10 mouse cellular contexts compared by ENCODE assay signal in genomic region chr8:88666435-88666834, GRCm38 (mm10). TPM values are rescaled to one million over a fixed set of nuclear protein-coding genes. Genes with fewer than 3 reads are reported as not detected.
DNase-seq lines count a peak whose midpoint lies in the region; ATAC-seq lines count a peak whose summit lies in the region.
"Had no signal": no experiment of that assay in that cellular context is flagged by ENCODE, and none has a peak within 500 bp of the region (broad histone marks: within the 10 kb centered on the region; RNA-seq: fewer than 3 reads in every experiment).

No protein-coding gene starts in this region.

- H3K4me3 ChIP-seq in intestine, embryonic 16.5 days (ENCODE audit: low read length): no peak overlapping the region
- no peak overlapping the region for H3K4me3 ChIP-seq in intestine, embryonic 15.5 days (replicated peaks)
- H3K4me3 ChIP-seq: forebrain, embryonic 15.5 days had no signal

- peak; percentile 52 for ATAC-seq in intestine, embryonic 16.5 days
- ATAC-seq in intestine, embryonic 15.5 days: no peak
- peak; percentile 38 to 52 for ATAC-seq in hematopoietic stem cell, adult 5-6 weeks (replicated peaks in 1 of 2; ENCODE audit: insufficient read depth in 1 of 2, low FRiP score in 2 of 2, low TSS enrichment in 1 of 2, low read depth in 1 of 2, poor library complexity in 2 of 2, severe bottlenecking in 2 of 2)
- peak; percentile 29 for ATAC-seq in monocyte, adult 5-6 weeks (replicated peaks; ENCODE audit: insufficient number of reproducible peaks, low FRiP score, low TSS enrichment, poor library complexity, severe bottlenecking)
- ATAC-seq: forebrain, embryonic 15.5 days had no signal

- no peaks in the 10 kb centered on the region for H3K36me3 ChIP-seq in intestine, embryonic 16.5 days (ENCODE audit: control insufficient read depth, insufficient read depth, low read length)
- H3K36me3 ChIP-seq in intestine, embryonic 15.5 days: no peaks in the 10 kb centered on the region
- H3K36me3 ChIP-seq: forebrain, embryonic 15.5 days had no signal

- H3K27me3 ChIP-seq in intestine, embryonic 16.5 days (replicated peaks; ENCODE audit: control insufficient read depth, insufficient read depth, low read length): no peaks in the 10 kb centered on the region
- H3K27me3 ChIP-seq in intestine, embryonic 15.5 days (replicated peaks): no peaks in the 10 kb centered on the region
- H3K27me3 ChIP-seq: forebrain, embryonic 15.5 days had no signal

- peaks cover 3% of the 10 kb centered on the region for H3K4me1 ChIP-seq in intestine, embryonic 16.5 days (ENCODE audit: control insufficient read depth, insufficient read depth, low read length)
- H3K4me1 ChIP-seq in intestine, embryonic 15.5 days (replicated peaks): no peaks in the 10 kb centered on the region

- 43% methylated on average over 1 of the region's 1 CpGs for WGBS in intestine, embryonic 16.5 days
- 43% methylated on average over 1 of the region's 1 CpGs for WGBS in intestine, embryonic 15.5 days

- DNase-seq in CD4-positive, CD25-positive, alpha-beta regulatory T cell, adult 2 months (ENCODE audit: low read depth, low spot score): peak; percentile 36
- DNase-seq in right cerebral cortex, postnatal 14 days: no peak
- no peak for DNase-seq in cerebellum, adult 8-10 months
- DNase-seq in embryo, embryonic 10.5 days (ENCODE audit: low spot score): no peak
- DNase-seq: embryo, embryonic 11 days had no signal

- H3K9ac ChIP-seq in intestine, embryonic 16.5 days (ENCODE audit: low read depth, low read length): no peak overlapping the region
- H3K9ac ChIP-seq in intestine, embryonic 15.5 days: no peak overlapping the region
- H3K9ac ChIP-seq: forebrain, embryonic 15.5 days had no signal

- no peaks in the 10 kb centered on the region for H3K9me3 ChIP-seq in intestine, embryonic 16.5 days (ENCODE audit: control insufficient read depth, low read length)
- H3K9me3 ChIP-seq in intestine, embryonic 15.5 days: no peaks in the 10 kb centered on the region
- H3K9me3 ChIP-seq: forebrain, embryonic 15.5 days had no signal

- no peak overlapping the region for H3K4me2 ChIP-seq in intestine, embryonic 16.5 days (ENCODE audit: low read depth, low read length)
- H3K4me2 ChIP-seq in intestine, embryonic 15.5 days (replicated peaks): no peak overlapping the region
- H3K4me2 ChIP-seq: forebrain, embryonic 15.5 days had no signal

- no peak overlapping the region for H3K27ac ChIP-seq in intestine, embryonic 16.5 days (ENCODE audit: low read length)
- no peak overlapping the region for H3K27ac ChIP-seq in intestine, embryonic 15.5 days
- H3K27ac ChIP-seq: forebrain, embryonic 15.5 days had no signal

RNA-seq across cellular contexts. Expression of gene Nod2, which starts 19.3 kb away (rescaled TPM):
- 0.31 and 0.32 TPM in 2 replicates for polyA plus RNA-seq in intestine, embryonic 16.5 days (2015; fragmentation: Nextera tagmentation; extraction: Ambion mirVana)
- polyA plus RNA-seq in intestine, embryonic 15.5 days (2015; fragmentation: Nextera tagmentation; extraction: Ambion mirVana): 0.15 and 0.19 TPM in 2 replicates
- 0.94 and 1.1 TPM in 2 replicates for total RNA-seq in hematopoietic stem cell, adult 5-6 weeks (2017)
- 6.7 to 12.7 TPM (median 8.3 TPM) in 3 replicates for total RNA-seq in monocyte, adult 5-6 weeks (2017)

RNA-seq across cellular contexts. Expression of gene Cyld, which starts 30.4 kb away (rescaled TPM):
- polyA plus RNA-seq in intestine, embryonic 16.5 days (2015; fragmentation: Nextera tagmentation; extraction: Ambion mirVana): 12.8 and 13.8 TPM in 2 replicates
- polyA plus RNA-seq in intestine, embryonic 15.5 days (2015; fragmentation: Nextera tagmentation; extraction: Ambion mirVana): 12.6 and 13.8 TPM in 2 replicates
- 58.4 and 59.1 TPM in 2 replicates for total RNA-seq in hematopoietic stem cell, adult 5-6 weeks (2017)
- total RNA-seq in monocyte, adult 5-6 weeks (2017): 102 to 118 TPM (median 103 TPM) in 3 replicates

RNA-seq across cellular contexts. Expression of gene Snx20, which starts 30.5 kb away (rescaled TPM):
- 2.7 and 8.0 TPM in 2 replicates for polyA plus RNA-seq in intestine, embryonic 16.5 days (2015; fragmentation: Nextera tagmentation; extraction: Ambion mirVana)
- polyA plus RNA-seq in intestine, embryonic 15.5 days (2015; fragmentation: Nextera tagmentation; extraction: Ambion mirVana): 5.1 and 5.6 TPM in 2 replicates
- total RNA-seq in hematopoietic stem cell, adult 5-6 weeks (2017): 12.2 and 13.9 TPM in 2 replicates
- 67.8 to 81.1 TPM (median 72.6 TPM) in 3 replicates for total RNA-seq in monocyte, adult 5-6 weeks (2017)
